8 mouse cellular contexts compared by ENCODE assay signal in the genomic region with DNA sequence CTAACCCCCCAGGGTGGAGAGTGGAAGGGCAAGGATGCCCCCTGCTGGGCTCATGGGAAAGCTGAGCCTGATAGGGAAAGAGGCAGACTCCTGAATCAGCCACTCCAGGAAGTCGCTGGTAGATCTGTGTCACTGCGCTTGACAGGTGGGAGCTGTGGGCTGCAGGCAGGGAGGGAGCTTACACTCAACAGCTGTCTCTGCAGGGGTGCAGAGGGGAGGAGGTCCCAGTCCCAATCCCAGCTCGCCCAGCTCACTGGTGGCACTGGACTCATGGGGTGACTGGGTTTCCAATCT. TPM values are rescaled to one million over a fixed set of nuclear protein-coding genes. Genes with fewer than 3 reads are reported as not detected.
DNase-seq lines count a peak whose midpoint lies in the region; ATAC-seq and TF ChIP-seq lines count a peak whose summit lies in the region.

No protein-coding gene starts in this region.

- TF ChIP-seq CTCF in intestine, postnatal 0 days (IDR thresholded peaks at IDR 0.05; ENCODE audit: low read depth), result peak; percentile 90
- TF ChIP-seq CTCF in liver, adult 2 months (IDR thresholded peaks at IDR 0.05; ENCODE audit: low read depth, low read length), result peak; percentile 84

- no peaks in the 10 kb centered on the region for H3K4me1 ChIP-seq in intestine, postnatal 0 days (replicated peaks; ENCODE audit: control insufficient read depth, insufficient read depth, low read length)
- no peaks in the 10 kb centered on the region for H3K4me1 ChIP-seq in liver, adult 2 months (ENCODE audit: control insufficient read depth, insufficient read depth, low read length)

- H3K27me3 ChIP-seq in intestine, postnatal 0 days (replicated peaks; ENCODE audit: control insufficient read depth, insufficient read depth, low read length), result no peaks in the 10 kb centered on the region
- no peaks in the 10 kb centered on the region for H3K27me3 ChIP-seq in liver, adult 2 months (ENCODE audit: control insufficient read depth, insufficient read depth, low read length)

- no peak for TF ChIP-seq POLR2A in liver, adult 2 months (IDR thresholded peaks at IDR 0.05; ENCODE audit: extremely low read depth, insufficient read depth, low read length)

- H3K79me2 ChIP-seq in liver, adult 2 months (ENCODE audit: control insufficient read depth, insufficient read depth, low read length), result no peaks in the 10 kb centered on the region

- WGBS in intestine, postnatal 0 days, result 5% methylated on average over 3 of the region's 3 CpGs
- WGBS in liver, adult 2 months, result 20% methylated on average over 3 of the region's 3 CpGs

- H3K36me3 ChIP-seq in intestine, postnatal 0 days (ENCODE audit: control insufficient read depth, insufficient read depth), result no peaks in the 10 kb centered on the region
- no peaks in the 10 kb centered on the region for H3K36me3 ChIP-seq in liver, adult 2 months (ENCODE audit: control insufficient read depth, insufficient read depth, low read length)

- no peak for ATAC-seq in intestine, postnatal 0 days

- H3K9me3 ChIP-seq in intestine, postnatal 0 days (ENCODE audit: control insufficient read depth), result no peaks in the 10 kb centered on the region

- H3K4me3 ChIP-seq in intestine, postnatal 0 days (ENCODE audit: low read depth, low read length), result no peak overlapping the region
- H3K4me3 ChIP-seq in liver, adult 2 months (ENCODE audit: insufficient read depth, low read depth, low read length), result no peak overlapping the region

- no peak overlapping the region for H3K9ac ChIP-seq in intestine, postnatal 0 days (ENCODE audit: low read depth, low read length)
- no peak overlapping the region for H3K9ac ChIP-seq in liver, adult 2 months (ENCODE audit: low read depth, low read length)

- H3K4me2 ChIP-seq in intestine, postnatal 0 days (replicated peaks; ENCODE audit: low read depth), result no peak overlapping the region

- DNase-seq in left cerebral cortex, adult 18-20 months (ENCODE audit: low spot score in 2 of 2), result peak; percentile 75 to 83
- no peak for DNase-seq in left cerebral cortex, adult 11 months (ENCODE audit: low spot score)
- peak; percentile 87 for DNase-seq in adrenal gland, adult 2 months
- peak; percentile 76 to 79 for DNase-seq in frontal cortex, postnatal 36 days (ENCODE audit: low spot score in 2 of 2)
- DNase-seq in liver, adult 2 months (ENCODE audit: extremely low read depth, low read depth, low spot score), result no peak
- DNase-seq in ovary, postnatal 14 days (ENCODE audit: low spot score), result peak; percentile 60
- DNase-seq in thymus, postnatal 25 days, result peak; percentile 84

- H3K27ac ChIP-seq in intestine, postnatal 0 days (ENCODE audit: low read depth, low read length), result no peak overlapping the region
- H3K27ac ChIP-seq in liver, adult 2 months (replicated peaks; ENCODE audit: insufficient read depth, low read depth, low read length), result no peak overlapping the region

RNA-seq across cellular contexts. Expression of a gene that starts 2.3 kb away (rescaled TPM):
- total RNA-seq in left cerebral cortex, adult 18-20 months (2021), result 1 to 10 TPM; 3.0 to 3.1 TPM
- 1 to 10 TPM; 1.6 to 2.4 TPM for total RNA-seq in adrenal gland, adult 2 months (2021)
- 0.97 and 1.4 TPM in 2 replicates for polyA plus RNA-seq in adrenal gland, adult 2 months (2012; rRNA removed)
- 0.59 and 0.76 TPM in 2 replicates for polyA plus RNA-seq in intestine, postnatal 0 days (2015; fragmentation: Nextera tagmentation; extraction: Ambion mirVana)
- total RNA-seq in liver, adult 2 months (2014; rRNA removed), result 1.2 and 1.7 TPM in 2 replicates
- polyA plus RNA-seq in liver, adult 2 months (2012; rRNA removed), result 0.68 and 0.80 TPM in 2 replicates

RNA-seq across cellular contexts. Expression of a gene that starts 15.0 kb away (rescaled TPM):
- total RNA-seq in left cerebral cortex, adult 18-20 months (2021), result 10 to 100 TPM; 48.7 to 49.6 TPM
- 10 to 100 TPM; 30.0 to 45.0 TPM for total RNA-seq in adrenal gland, adult 2 months (2021)
- 22.1 and 31.3 TPM in 2 replicates for polyA plus RNA-seq in adrenal gland, adult 2 months (2012; rRNA removed)
- polyA plus RNA-seq in intestine, postnatal 0 days (2015; fragmentation: Nextera tagmentation; extraction: Ambion mirVana), result 24.7 and 26.2 TPM in 2 replicates
- total RNA-seq in liver, adult 2 months (2014; rRNA removed), result 4.4 and 5.4 TPM in 2 replicates
- polyA plus RNA-seq in liver, adult 2 months (2012; rRNA removed), result 4.7 TPM in 2 replicates

RNA-seq across cellular contexts. Expression of a gene that starts 26.8 kb away (rescaled TPM):
- 10 to 100 TPM; 27.5 to 33.7 TPM for total RNA-seq in left cerebral cortex, adult 18-20 months (2021)
- total RNA-seq in adrenal gland, adult 2 months (2021), result under 1 TPM; 0.14 to 0.35 TPM
- 0.26 and 0.29 TPM in 2 replicates for polyA plus RNA-seq in adrenal gland, adult 2 months (2012; rRNA removed)
- polyA plus RNA-seq in intestine, postnatal 0 days (2015; fragmentation: Nextera tagmentation; extraction: Ambion mirVana), result 0.63 and 0.65 TPM in 2 replicates
- not detected in 2 replicates for total RNA-seq in liver, adult 2 months (2014; rRNA removed)
- polyA plus RNA-seq in liver, adult 2 months (2012; rRNA removed), result not detected in 2 replicates

RNA-seq across cellular contexts. Expression of a gene that starts 31.9 kb away (rescaled TPM):
- total RNA-seq in left cerebral cortex, adult 18-20 months (2021), result 1 to 10 TPM; 4.4 to 4.8 TPM
- 10 to 100 TPM in 1 of 2 experiments, 1 to 10 TPM in 1; 3.3 to 13.9 TPM for total RNA-seq in adrenal gland, adult 2 months (2021)
- polyA plus RNA-seq in adrenal gland, adult 2 months (2012; rRNA removed), result 4.0 and 5.3 TPM in 2 replicates
- 0.77 and 1.2 TPM in 2 replicates for polyA plus RNA-seq in intestine, postnatal 0 days (2015; fragmentation: Nextera tagmentation; extraction: Ambion mirVana)
- total RNA-seq in liver, adult 2 months (2014; rRNA removed), result 1.1 and 1.9 TPM in 2 replicates
- polyA plus RNA-seq in liver, adult 2 months (2012; rRNA removed), result 0.68 and 0.94 TPM in 2 replicates

RNA-seq across cellular contexts. Expression of a gene that starts 42.0 kb away (rescaled TPM):
- not detected for total RNA-seq in left cerebral cortex, adult 18-20 months (2021)
- total RNA-seq in adrenal gland, adult 2 months (2021), result not detected
- 0.83 TPM in 1 of 2 replicates, not detected in the other for polyA plus RNA-seq in adrenal gland, adult 2 months (2012; rRNA removed)
- polyA plus RNA-seq in intestine, postnatal 0 days (2015; fragmentation: Nextera tagmentation; extraction: Ambion mirVana), result 66.7 and 88.7 TPM in 2 replicates
- total RNA-seq in liver, adult 2 months (2014; rRNA removed), result not detected in 2 replicates
- 1.0 and 1.6 TPM in 2 replicates for polyA plus RNA-seq in liver, adult 2 months (2012; rRNA removed)

Comparison
In these comparisons a context has a peak if more than half of its experiments do, and no peak if none do; other contexts are left out.
1. DNase-seq: peak in left cerebral cortex, adult 18-20 months (2 of 2), adrenal gland, adult 2 months (single experiment), frontal cortex, postnatal 36 days (2 of 2), ovary, postnatal 14 days (single experiment) and thymus, postnatal 25 days (single experiment); none in left cerebral cortex, adult 11 months (single experiment) and liver, adult 2 months (single experiment).
2. RNA of a gene that starts 26.8 kb away (total RNA-seq): 27.5 to 33.7 TPM in left cerebral cortex, adult 18-20 months; 0.14 to 0.35 TPM in adrenal gland, adult 2 months and not detected in liver, adult 2 months; every median in the first group is over 10 times any median in the second.